Mouse (Mus musculus) WW6 (cell line): ENCODE measurements around the gene Man1c1.

Experiments
- DNase-seq: peaks from one replicate; pipeline ENCODE4 v3.0.0-alpha.2; 2013; ENCODE audit warnings: low read depth, low spot score

Man1c1 gene

DNA sequence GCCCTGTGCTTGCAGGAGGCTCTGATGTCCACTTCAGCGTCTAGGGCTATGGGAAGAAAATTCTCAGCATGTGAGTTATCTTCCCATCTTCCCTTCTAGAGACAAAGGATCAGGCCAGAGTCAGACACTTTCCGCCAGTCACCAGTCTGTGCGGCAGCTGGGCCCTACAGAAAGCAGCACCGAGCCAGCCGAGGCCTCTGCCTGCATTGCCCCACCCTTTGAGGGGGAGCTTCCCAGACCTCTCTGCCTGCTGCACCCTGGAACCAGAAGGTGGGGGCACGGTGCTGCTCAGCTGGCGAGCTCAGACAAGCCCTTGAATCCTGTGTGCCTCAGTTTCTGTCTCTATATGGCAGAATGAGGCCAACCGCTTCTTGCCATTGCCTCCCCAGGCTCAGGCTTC, 122.7 kb downstream of the Man1c1 start:
- no peak for DNase-seq

DNA sequence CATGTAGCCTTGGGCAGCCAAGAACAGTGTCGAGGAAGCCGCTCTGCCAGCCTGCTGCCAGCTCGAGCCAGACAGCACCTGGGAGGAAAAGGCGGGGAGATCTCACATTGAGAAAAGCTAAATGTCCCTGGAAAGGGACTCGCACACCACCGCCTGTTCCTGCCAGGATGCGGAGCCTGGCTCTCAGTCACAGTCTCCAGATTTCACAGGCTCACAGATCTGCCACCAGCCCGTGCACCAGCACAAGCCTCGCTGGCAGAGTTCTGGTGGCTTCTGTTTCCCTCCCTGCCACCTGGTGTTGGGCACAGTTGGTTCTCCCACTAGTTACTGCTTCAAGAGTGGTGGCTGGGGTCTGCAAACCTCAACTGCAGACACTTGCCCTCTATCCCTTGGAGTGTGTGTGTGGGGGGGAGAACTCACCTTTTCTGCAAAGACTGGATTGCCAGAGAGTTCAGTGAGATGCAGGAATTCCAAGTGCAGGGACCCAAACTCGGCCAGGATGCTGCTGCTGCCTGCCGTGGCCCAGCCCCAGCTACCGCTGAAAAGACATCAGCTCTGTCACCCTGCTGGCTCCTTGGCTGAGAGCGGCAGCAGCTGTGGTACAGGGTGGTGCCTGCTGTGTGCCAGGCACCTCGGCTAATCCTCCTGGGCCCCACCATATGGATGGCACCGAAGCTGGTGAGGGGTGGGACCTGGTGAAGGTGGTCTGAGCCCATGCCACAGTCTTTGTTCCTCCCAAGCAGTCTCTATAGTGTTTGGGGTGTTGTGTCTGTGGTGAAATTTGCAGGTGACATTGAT, 123.5 kb downstream of the Man1c1 start:
- DNase-seq: no peak

DNA sequence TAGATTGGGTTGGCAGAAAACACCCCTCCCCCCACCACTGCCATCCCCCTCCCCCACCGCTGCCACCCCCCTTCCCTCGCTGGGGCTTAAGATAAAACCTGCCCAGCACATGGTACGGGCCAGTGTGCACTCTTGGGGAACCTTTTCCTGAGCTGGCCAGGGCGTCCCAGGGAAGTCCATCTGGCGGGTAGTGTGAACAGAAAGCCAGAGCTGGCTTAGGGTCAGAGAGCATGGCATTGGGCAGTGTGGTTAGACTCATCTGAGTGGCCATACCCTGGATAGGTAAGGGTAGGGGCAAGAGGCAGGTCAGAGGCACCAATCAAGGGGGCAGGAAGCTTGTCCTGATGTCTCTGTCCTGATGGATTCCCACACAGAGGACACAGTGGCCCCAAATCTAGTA, 124.5 kb downstream of the Man1c1 start:
- no peak for DNase-seq

DNA sequence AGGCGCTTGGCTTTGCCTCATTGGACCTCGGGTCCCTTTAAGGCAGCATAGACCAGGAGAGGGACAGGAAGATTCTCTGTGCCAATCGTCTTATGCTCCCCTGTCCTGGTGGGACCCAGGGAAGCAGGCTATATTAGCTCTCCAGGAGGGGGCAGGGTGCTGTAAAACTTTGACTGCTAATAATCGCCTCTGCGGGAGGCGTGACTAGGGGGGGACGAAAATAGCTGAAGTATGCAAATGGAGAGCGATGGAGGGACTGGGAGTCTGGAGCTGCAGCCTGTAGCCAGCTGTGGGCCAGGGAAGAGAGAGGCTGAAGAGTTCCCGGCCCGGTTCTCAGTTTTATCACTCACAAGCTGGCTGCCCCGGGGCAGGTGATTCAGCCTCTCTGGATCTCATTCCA, 124.9 kb downstream of the Man1c1 start:
- no peak for DNase-seq

DNA sequence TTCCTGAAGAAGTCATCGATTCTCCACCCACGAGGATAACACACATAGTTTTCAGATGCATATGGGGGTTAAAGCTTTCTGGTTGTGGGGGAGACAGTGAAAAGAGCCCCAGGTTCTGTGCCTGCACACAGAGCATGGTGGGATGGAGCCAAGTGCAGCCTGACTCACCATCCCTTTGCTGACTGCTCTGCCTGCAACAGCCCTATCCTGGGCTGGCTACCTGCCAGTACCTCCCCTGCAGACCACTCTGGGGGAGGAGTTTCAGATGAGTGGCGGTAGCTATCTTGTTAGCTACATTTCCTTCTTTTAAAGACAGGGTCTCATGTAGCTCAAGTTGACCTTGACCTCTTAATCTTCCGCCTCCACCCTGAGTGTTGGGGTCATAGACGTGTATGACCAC, 125.7 kb downstream of the Man1c1 start:
- no peak for DNase-seq

DNA sequence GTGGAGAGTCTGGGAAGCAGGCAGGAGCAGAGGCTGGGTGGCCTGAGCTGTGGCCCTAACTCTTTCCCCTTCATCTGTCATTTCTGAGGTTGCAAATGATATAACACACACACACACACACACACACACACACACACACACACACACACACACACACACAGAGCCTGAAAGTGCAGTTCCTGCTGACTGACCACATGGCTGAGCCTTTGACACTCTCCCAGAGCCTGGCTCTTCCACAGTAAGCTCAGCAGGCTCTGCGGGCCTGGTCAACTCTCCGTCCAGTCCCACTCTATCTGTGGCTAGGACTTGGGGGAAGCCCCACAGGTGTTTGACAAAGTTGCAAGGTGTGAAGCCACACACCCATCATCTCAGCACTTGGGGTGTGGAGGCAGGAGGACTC, 126.8 kb downstream of the Man1c1 start:
- DNase-seq: no peak

DNA sequence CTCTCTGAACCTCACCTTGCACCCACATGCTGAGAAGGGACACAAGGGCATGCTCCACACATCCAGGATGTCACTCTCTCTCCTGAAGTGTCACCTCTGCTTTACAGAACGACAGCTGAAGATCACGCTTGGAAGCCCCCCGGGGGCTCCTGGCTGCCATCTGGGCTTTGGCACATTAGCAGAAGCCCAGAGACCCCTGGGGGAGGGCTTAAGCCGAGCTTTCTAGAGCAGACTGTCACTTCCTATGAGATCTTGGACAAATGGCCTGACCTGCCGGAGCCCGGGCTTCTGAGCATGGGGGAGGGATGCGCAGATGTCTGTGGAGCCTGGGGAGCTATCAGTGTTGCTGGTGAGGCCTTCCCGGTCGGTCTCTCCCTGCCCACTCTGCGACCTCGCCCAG, 128.6 kb downstream of the Man1c1 start:
- no peak for DNase-seq

DNA sequence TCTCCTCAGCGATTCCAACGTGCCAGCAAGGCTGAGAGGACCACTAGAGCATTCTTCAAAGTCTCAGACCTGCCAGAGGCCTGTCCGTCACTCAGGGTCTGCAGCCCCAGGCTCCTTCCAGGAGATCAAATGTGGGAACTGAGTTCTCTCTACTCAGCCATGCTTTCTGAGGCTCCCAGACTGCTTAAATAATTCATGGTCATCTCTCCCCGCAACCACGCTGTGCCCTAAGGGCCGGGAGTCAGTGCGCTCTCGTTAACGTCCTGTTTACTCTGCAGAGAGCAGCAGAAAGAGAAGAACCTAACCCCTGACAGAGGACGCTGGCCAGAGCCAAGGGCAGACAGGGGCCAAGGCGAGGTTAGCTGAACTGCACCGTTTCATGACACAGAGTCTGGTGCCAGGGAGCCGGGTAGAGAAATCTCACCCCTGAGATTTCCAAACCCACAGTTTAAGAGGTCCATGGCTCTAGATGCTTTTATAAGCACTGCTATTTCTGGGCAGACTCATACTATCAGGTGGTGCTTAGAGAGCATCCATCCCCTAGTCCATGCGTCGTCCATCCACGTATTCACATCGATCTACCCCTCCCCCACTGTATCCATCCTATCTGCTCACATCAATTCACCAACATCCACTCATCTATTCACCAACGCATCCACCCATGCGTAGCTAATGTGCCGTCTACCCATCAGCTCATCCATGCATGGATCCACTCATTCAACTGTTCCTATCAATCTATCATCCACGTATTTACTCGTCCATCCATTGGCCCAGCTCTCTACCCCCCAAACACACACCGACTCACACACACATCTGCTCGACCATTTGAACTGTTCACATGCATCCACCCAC, 131.4 kb downstream of the Man1c1 start:
- no peak for DNase-seq

DNA sequence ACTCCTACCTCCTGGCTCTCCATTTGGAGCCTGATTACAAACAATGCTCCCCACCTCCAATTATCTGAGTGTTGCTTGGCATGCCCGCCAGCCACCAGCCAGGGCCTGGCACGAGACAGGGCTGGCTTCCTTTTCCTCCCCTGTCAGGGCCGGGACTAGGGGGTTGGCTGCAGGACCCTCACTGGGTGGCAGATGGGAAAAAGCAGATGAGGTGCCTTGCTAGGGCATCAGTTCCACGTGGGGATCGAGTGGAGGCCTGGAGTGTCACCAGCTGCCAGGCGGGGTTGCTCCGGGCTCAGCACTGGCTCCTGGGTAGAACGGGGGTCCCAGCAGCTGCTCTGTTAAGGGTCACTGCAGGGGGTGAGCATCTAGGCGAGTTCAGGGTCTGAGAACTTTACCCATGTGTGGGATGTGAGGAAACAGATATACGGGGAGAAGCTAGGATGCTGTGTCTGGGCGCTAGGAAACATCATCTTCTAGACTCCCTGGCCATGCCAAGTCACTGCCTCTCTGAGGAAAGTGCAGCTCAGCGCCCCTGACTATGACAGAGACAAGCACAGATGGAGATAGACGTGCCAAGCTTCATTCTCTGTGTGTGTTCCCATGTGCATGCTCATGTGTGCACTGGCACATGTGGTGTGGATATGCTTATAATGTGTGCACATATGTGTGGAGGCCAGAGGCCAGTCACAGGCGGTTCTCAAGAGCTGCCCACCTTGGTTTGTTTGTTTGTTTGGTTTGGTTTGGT, 133.2 kb downstream of the Man1c1 start:
- no peak for DNase-seq

DNA sequence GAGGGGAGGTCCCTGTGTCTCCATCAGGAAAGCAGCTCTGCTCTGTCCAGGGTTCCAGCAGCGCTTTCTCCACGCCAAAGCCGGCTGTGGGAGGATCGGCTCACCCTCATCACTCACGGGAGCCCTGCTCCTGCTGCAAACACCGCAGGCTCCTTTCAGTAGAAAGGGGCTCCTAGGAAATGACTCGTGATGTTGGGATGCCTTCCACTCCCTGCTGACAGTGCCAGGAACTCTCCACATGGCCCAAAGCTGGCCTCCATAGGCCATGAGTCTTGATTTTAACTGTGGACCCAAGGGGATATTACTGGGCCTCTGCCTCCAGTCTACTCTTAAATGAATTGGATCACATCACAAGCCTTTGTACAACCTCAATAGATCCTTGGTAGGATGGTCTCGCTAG, 134.3 kb downstream of the Man1c1 start:
- no peak for DNase-seq

DNA sequence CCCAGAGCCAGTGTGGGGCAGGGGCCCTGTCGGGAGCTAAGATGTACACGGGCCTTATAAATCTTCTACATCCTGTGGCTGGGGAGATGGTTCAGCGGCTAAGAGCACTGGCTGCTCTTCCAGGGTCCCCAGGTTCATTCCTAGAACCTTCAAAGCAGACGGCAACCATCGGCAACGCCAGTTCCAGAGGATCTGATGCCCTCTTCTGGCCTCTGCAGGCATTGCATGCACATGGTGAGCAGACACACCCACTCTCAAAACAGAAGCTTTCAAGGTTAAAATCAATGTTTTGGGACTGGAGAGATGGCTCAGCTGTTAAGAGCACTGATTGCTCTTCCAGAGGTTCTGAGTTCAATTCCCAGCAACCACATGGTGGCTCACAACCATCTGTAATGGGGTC, 134.9 kb downstream of the Man1c1 start:
- no peak for DNase-seq

DNA sequence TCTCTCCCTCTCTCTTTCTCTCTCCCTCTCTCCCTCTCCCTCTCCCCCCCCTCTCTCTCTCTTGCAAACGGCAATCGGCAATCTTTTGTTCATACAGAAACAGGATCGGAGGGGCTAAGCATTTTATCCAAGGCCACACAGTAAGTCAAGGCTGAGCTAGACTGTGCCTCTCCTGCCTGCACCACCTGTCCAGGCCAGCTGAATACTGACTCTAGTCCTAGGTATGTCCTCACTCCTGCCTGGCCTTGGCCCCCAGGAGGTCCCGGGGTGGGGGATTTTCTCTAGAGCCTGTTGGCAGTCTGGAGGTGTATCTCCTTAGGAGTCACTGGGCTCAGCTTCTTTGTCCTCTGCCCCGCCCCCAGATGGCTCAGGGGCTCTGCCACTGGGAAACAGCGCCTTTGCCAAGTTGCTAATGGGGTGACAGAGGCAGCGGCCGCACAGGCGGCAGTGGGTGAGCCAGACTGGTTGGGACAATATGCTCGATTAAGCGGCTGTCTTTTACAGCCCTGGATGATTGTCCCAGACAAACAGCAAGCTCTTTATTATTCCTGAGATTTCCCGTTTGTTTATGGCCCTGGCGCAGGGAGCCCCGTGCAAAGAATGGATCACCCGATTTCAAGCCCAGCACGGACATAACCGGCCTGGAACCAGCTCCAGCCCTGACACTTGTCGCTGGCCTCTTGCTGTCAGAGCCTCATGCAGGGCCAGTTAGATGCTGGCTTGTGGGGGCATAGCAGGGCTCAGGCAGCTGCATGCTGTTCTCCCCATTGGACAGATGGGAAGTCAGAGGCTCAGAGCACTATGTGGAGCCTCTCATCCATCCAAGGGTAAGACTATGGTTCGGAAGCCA, 136.5 kb downstream of the Man1c1 start:
- DNase-seq: no peak

DNA sequence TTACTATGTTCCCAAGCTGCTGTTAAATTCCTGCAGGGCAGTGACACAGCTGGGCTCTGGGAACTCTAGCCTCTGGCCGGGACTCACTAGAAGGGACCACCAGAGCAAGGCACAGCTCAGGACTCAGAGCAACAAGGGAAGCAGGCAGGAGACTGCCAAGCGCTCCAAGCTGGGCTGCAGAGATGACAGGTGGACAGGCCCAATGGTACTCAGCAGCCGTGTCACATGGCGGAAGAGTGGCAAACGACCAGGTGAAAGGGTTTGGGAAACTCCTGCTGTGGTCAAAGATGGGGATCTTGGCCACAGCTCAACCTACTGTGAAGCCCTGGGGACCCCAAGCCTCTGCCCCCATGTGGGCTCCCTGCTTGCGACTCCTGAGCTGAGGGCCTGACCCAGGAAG, 140.0 kb downstream of the Man1c1 start:
- DNase-seq: no peak

DNA sequence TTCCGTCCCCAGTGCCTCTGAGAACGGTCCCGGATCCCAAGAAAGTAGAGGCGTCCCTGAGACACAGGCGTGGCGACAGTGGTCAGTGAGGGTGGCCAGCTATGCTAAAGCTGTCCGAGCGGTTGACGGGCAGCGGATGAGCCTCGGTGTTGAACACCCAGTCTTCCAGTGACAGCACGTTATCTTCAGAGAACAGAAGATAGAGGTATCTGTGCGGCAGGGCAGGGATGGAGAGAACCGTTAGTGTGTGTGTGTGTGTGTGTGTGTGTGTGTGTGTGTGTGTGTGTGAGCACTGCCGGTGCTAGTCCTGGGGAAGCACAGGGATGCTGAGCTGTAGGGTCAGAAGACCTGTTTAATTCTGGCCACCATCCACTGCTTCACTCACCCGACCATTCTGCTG, 140.5 kb downstream of the Man1c1 start:
- no peak for DNase-seq

DNA sequence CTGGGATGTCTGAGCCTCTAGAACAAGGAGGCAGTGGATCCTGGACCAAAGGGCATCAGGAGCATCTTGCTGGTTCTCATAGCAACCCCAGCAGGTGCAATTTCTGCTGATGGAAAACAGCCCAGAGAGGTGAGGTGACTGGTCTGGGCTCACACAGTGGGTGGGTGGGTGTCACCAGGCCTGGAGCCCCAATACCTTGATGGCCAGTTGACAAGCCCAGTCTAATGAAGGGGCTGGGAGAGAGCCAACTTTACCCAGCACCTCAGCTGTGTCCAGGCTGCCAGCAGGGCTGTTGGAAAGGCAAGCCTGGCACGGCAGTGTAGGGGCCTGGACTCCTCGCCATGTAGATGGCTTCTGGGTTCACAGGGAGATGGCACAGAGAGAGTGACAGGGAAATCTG, 142.1 kb downstream of the Man1c1 start:
- no peak for DNase-seq

DNA sequence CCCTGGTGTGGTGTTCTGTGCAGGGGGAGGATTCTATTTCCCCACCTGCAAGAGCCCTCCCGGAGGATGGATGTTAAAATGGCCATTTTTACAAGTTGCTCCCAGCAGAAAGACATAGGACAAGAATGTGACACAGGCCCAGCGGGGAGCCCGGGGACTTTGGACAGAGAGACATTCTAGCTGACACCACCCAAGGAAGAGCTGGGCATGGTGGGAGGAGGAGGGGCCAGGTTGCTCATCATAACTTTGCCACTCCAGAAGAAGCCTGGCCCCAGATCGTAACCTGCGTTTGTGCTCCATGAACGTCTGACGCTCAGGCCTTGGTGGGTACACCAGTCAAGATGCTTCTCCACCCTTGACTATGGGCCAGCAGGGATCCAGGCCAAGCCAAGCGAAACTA, 143.4 kb downstream of the Man1c1 start:
- no peak for DNase-seq

DNA sequence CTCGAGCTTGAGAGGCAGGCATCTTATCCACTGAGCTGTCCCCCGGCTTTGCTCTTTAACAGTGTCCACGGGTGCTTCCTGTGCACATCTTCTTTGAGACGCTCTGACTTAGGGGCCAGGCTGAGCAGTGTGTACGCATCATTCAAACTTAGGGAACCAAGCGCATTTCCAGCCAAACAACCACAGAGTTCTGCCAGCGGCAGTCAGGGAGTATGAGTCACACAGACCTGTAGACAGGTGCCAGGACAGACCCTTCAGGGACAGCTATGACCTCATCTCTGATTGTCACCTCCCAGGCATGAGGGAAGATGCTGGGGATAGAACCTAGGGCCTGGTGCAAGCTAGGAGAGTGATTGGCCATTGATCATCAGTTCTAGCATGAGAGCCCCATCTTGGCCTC, 144.9 kb downstream of the Man1c1 start:
- no peak for DNase-seq

DNA sequence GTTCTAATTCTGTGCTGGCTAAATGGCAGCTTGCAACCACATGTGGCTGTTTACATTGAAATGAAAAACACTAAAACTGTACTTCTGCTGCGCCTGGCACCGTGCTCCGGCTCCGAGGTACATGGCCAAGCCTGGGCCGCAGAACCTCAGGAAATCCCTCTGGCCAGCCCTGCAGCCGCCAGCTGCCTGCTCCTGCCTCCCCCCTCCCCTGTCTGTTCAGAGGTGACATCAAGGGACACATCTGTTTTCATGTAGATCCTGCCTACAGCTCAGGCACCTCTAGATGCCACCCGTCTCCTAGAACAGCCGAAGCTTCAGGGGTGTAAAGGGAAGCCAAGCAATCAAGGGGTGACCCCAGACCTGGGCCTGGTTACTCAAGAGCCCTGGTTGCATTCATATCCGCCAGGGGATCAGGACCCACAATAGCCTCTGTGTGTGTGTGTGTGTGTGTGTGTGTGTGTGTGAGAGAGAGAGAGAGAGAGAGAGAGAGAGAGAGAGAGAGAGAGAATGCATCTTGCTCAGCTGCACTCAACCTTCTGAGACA, 145.4 kb downstream of the Man1c1 start:
- DNase-seq: no peak

DNA sequence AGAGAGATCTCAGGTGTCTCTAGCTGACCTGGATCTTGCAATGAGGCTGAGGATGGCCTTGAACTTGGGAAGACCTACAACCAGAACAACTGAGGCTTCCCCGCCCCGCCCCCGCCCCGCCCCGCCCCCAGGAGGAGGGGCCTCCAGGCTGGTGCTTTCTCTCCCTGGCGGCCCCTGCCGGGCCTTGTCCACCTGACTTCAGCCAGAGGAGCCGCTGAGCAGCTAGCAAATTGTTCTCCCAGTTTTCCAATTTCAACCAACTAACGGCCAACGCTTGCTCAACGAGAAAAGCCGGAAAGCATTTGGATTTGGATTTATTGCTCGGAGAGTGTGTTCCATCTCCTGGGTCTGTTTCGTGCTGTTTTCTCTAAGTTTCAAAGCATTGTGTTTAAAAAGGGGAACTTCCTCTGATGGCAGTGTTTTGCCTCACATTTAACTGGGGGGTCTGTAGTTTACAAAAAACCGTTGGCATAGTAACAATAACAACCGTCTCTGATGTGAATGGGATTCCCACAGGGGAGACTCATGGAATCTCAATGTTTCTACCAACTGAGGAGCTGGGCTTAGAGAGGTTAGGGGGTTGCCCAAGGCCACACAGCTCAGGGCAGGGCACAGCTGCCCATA, 146.4 kb downstream of the Man1c1 start:
- no peak for DNase-seq

DNA sequence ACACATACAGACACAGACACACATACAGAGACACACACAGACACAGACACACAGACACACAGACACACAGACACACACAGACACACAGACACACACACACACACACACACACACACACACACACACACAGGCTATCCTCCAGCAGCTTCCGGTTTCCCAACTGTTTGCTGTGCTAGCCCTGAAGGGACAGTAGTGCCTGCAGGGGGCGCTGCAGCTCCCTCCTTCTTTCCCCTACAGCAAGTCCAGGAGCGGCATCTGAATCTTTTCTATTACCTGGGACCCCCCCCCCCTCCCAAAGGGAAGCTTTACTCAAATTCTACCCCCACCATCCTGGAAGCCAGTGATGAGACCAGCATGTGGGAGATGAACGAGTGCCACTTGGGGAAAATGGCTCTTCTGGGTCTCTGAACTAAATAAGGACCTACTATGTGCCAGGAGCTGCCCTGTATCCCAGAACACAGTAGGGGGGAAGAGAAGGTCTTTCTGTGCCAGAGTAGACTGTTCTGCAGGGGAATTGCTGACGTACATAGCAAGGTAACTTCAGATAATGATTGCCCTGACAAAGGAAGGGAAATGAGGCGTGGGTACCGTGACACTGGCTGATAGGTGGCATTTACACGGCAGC, 148.0 kb downstream of the Man1c1 start:
- no peak for DNase-seq
